Mouse (Mus musculus) spleen, adult 12 weeks (tissue): ENCODE results near the gene Nr1d2.
A peak's percentile ranks its signal among the peaks of the same experiment; 100 is the strongest.
"Not testable (repeated sequence)": the region's sequence is repeated elsewhere in the genome, so short reads cannot be mapped to it uniquely, and the experiment has no call there.

Experiments used
- DNase-seq: peaks from one replicate; pipeline ENCODE4 v3.0.0; 2022; ENCODE audit warnings: low spot score

The Nr1d2 gene

DNA sequence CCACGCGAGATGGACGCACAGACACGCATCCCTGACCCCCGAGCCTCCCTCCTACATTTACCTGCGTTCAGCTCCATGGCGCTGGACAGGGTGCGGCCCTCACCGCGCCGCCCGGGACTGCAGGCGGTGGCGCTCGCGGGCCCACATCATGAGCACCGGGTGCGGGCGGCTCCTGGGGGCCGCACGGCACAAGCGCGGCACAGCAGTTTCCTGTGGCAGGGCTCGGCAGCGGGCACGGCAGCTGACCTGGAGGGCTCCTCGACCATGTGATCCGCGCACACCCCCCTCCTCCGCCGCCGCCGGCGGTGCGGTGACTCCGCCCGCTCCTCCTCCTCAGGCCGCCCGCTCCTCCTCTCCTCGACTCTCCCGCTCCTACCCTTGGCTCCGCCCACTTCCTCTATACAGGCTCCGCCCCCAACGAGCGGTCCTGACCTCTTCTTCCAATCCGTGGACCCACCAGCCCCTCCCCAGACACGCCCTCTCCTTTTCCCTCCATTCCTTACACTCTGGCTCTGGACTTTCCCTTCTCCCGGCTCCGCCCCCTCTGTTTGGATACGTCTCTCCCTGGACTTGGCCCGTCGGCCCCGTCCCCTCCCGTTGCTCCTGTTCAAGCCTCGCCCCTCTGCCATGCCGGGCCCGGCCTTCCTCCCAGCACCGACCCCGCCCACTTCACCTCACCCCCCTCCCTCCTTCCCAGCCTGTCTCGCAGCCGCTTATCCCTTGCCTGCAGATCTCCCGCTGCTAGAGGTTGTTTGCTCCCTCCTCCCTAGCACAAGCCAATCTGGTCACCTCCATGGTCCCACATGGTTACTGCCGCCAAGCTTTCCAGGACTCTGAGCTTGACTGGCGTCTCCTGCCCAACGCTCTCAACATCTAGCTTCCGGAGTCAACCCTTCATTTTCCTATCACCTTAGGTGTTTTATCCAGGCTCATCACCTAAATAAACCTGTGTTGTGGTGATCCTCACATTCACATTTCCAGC, at the start of gene Nr1d2:
Gene Nr1d2 (minus strand): TSS at position 378 of the 982 bp plus-strand sequence.
- peak; percentile 85 for DNase-seq

DNA sequence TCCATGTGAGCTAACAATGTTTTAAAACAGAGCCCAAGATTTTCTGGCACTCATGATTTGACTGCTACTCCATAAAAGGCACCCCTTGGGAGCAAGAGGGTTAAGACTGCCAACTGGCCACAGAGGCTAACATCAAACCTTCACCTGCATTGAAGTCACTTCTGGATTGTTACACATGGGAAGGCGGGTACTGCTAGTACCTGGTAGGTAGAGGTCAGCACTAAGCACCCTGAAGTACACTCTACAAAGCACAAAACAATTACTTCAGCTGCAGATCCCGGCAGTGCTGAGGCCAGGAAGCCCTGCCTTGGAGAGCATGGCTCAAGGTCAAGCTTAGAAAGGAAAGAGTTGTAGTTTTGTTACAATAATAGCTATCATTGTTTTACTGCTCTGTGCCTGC, 48.5 kb upstream of the Nr1d2 start:
- no peak for DNase-seq

DNA sequence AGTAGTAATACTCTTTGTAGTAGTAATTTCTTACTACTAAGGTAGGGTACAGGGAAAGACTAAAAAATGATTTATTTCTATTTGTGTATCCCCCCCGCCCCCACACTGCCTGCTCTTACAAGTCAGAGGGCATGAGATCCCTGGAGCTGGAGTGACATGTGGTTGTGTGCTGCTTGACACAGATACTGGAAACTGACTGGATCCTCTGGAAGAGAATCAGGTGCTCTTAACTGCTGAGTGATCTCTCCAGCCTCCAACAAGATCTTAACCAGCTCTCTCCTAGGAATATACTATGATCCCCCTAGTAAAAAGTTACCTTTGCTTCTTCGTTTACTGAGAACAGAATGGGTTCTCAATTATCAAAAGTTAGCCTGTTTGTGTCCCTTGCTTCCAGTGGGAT, 47.5 kb upstream of the Nr1d2 start:
- DNase-seq, result no peak

DNA sequence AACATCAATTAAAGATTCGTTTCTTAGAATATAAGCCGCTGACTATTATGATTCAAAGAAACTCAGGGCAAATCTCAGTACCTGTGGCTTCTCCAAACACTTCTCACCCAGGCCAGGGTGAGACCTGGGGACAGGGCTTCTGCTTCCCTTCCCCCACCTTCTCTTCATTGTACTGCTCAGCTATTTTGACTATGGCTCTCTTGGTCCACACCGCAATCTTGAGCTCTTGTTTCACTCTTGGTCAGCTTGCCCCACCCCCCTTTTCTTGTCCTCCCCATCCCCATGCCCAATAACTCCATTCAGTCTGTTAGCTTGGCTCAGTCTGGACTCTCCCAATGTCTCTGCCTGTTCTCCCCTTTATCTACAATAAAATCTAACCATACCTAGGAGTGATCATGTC, 46.5 kb upstream of the Nr1d2 start:
- DNase-seq, result no peak

DNA sequence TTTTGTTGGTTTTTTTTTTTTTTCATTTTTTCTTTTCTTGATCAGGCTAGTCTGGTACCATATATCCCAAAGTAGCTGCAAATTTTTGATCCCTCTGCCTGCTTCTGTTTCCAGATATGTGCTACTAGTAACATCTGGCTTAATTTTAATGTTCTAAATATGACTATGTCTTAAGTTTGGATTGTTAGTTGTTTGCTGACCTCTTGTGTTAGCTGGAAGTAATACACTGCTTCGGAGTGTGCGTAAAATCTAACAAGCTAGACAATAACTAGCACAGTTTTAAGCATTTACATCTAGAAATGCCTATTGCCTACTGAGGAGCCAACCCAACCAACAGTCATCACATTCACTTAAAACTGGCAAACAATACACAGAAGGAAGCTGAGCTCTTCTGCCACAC, 45.7 kb upstream of the Nr1d2 start:
- no peak for DNase-seq

DNA sequence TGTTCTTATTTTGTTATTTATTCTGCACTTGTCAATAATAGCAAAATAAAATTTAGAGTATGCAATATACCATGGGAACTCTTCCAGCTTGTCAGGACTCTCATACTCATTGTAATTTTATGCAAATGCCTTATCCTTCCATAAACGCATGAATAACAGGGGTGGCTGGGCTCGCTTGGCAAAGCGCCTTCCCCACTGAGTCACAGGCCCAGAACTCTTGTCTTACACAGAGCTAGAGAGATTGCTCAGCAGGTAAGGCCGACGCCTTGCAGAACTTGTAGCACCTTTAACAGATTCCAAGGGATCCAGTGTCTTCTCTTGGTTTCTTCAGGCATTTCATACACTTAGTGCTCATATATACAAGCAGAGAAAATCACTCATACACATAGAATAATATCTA, 41.4 kb upstream of the Nr1d2 start:
- DNase-seq, result no peak

DNA sequence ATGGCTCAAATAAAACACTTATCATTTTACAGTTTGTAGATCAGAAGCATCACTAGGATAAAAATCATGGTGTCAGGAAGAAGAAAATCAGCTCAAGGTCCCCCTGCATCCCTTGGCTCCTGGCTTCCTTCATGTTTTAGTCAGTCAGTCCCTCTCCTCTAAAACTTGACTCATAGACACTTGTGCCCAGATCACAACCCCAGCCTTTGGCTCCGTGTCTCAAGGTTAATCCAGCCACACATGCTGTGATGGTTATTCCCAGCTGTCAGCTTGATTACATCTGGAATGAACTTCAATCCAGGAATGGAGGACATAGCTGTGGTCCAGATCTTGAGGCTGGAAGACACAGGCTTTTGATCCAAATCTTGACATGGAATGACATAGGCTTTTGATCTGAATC, 35.6 kb upstream of the Nr1d2 start:
- DNase-seq, result no peak

DNA sequence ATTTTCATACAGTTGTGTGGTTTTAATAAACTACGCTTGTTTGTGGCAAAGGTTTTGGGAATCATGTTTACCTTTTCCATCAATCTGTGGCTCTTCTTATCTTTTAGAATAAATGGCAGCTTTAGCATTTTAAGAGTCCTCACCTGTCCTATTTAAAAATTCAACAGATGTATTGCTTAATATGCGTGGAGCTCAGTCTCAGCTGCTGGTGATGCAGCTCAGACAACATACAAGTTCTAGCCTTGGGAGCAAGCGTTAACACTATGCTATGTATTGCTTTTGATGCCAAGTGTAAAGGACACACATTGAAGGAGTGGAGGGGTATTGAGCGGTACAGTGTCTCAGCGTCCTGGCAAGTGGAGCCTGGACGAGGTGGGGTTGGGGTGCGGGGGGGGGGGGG, 32.7 kb upstream of the Nr1d2 start:
- DNase-seq, result no peak

DNA sequence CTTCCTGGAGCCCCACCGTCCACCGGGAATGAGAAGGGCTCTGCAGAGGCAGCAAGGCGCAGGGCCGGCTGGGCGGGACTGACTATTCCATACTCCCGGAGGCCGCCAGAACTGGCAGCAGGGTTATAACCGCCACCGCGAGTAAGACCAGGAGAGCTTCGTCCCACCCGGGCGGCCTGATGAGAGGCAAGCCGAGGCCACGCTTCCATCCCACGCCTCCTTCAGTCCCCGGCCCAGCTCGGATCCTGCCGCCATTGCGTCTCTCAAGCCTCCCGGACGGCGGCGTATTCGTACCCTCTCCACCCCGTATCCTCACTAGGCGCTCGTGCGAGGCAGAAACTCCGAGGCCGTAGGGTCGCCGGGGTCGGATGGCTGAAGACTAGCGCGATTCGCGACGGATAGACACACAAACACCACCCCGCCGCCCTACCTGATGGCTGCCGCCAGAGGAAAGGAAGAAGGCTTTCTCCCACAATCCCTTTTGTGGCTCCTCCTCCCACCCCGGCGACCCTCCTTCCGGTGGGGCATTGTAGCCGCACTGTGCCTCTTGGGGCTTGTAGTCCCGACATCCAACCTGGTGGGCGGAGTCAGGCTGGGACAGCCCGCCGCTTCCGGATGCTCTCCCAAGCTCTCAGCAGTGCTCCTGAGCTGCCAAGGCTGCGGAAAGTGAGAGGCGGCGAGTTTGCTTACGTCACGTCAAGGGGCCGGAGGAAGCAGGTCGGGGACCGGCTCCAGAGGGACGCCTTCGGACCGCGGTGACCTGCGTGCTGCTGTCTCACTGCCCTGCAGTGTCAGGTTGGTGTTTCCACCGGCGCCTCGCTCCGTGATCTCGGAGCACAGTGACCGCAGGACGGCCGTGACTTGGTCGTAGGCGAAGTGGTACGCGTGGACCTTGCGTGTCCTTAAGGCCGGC, 31.9 kb upstream of the Nr1d2 start, which contains the start of the genes Nkiras1 and Rpl15:
Gene Nkiras1 (plus strand): TSS at position 608 of the 913 bp plus-strand sequence.
Gene Rpl15 (minus strand): TSS at position 863 of the 913 bp plus-strand sequence.
- peak; percentile 88 for DNase-seq

DNA sequence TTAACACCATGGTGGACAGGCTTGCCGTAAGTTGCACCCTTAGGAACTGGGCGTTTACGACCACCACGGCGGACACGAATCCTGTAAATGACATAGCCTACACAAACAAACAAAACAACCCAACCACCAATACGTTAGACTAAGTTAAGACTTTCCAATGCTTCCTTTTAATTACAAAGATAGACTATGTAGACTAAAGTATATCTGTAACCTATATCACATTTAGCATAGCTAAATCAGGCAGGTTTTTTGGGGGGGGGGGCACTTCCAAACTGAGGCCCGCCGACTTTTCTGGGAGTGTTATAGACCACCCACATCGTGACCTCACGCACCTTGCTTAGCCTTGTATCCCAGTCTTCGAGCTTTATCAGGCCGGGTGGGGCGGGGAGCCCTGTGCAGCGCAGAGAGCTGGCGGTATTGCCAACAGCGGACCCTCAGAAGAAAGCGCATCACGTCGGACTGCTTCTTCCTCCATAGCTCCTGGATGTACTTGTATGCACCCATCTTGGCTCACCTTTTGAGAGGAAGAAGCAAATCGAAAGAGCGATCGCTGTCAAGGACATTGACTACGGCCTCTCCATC, 31.1 kb upstream of the Nr1d2 start:
- not testable (repeated sequence) for DNase-seq

DNA sequence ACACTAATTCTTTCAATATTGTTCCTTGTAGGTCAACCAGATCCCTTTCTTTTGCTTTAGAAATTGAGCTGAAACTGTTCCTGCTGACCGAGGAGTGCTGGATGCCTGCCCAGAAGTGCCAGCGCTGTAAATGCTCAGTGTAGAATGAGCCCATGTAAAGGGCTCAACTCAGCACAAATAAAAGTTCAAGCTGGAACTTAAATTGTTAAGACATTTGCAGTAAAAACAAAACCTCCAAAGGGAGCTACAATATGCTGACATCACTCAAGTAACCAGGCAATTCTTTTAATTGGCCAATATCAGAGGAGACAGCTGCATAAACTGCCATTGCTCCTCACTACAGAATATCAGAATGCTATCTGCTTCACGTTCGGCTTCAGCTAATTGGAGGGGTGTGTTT, 24.5 kb upstream of the Nr1d2 start:
- no peak for DNase-seq

DNA sequence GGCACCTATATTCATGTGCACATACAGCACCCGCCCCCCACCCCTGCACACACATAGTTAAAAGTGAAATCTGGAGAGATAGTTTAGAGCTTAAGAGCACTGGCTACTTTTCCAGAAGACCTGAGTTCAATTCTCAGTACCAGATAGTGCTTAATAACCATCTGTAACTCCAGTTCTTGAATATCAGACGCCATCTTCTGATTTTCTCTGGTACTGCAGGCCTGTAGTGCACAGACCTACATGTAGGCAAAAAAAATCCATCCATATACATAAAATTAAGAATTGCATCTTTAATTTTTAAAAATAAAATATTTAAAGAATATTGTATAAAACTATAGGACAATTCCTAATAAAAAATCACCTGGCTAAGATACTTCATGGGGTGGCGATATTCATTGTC, 22.3 kb upstream of the Nr1d2 start:
- no peak for DNase-seq

DNA sequence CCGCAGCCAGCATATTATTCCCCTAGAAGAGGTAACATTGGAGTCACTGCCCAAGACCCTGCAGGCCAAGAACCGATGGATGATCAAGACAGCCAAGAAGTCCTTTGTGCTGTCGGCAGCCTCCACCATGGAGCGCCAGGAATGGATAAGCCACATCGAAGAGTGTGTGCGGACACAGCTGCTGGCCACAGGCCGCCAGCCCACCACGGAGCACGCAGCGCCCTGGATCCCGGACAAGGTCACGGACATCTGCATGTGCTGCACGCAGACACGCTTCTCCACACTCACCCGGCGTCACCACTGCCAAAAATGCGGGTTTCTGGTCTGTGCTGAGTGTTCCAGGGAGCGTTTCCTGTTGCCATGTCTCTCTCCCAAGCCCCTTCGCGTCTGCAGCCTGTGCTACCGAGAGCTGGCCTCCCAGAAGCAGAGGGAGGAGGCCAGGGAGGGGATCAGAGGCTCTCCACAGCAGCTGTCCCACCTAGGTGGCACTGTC, 3.8 kb upstream of the Nr1d2 start:
- no peak for DNase-seq

DNA sequence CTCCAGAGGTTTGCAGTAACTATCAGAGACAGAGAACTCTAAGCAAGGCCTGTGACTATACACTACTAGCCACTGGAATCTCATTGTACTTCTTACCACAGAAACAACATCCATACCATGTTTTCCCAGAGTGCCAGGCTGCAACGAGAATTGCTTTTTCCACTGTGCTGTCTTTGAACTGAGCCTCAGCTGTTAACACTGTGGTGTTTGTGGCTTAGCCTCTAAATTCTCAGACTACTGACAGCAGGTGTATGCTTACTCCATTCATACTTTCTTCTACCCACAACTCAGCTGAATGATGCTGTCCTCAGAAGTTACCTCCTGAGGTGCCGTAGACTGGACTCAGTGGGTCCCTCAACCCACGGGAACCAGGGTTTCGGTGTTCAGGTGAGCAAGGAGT, 2.9 kb upstream of the Nr1d2 start:
- DNase-seq, result no peak

DNA sequence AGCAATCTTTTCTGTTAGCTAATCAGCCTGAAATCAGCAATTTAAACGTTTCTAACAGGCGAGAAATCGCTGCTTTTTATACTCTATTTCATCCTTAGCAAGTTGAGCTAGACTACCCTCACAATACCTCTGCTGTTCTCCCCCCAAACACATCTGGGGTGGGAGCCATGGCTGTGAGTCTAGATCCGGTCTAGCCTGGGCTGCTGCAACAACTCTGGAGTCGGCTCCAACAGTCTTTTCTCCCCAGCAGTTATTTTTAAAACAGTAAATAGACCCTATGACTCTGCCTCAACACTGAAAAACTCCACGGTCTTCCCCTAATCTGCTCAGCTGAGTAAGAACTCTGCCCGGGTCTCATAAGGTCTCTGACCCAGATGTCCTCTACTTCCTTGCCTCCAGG, 1.2 kb upstream of the Nr1d2 start:
- DNase-seq, result no peak

DNA sequence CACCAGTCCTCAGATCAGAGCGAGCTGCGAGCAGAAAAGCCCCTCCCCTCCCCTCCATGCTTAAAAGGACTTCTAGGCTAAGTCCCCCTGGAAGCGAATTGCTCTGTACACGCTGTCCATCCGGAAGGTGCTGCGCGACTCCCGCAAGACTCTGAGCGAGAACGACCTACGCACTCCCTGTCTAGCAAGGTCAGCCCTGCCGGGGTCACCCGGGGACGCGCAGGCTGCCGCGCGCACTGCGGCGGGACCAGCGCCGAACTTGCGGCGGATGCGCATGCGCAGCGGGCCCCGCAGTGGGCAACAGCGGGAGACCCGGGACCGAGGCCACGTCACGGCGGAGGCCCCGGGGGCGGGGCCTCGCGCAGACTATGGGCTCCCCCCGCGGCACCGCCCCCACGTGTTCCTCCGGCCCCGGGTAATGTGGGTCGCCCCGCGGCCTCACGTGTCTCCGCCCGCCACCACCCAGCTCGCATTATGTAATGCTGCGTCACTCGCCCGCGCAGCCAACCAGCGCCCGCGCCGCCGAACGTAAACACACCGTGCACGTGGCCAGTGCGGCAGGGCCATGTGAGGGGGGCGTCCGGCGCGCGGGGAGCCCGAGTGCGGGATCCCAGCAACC, 687 bp downstream of the Nr1d2 start:
- DNase-seq, result peak; percentile 88

DNA sequence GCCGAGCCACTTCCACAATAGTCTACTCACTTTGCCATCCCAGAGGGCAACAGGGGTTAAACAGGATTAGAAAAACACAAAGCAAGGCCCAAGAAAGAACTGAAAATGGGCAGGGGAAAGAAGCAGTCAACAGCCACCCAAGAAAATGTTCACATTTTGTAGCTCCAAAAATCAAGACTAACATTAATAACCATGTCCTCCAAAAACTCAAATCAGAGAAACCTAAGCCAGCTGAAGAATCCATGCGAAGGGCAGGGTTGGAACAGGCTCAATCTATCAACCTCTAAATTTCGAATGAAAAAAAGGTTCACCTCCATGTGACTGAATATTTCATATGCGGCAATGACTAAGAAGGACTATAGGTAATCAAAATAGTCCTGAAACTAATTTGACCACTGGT, 1.5 kb downstream of the Nr1d2 start:
- no peak for DNase-seq

DNA sequence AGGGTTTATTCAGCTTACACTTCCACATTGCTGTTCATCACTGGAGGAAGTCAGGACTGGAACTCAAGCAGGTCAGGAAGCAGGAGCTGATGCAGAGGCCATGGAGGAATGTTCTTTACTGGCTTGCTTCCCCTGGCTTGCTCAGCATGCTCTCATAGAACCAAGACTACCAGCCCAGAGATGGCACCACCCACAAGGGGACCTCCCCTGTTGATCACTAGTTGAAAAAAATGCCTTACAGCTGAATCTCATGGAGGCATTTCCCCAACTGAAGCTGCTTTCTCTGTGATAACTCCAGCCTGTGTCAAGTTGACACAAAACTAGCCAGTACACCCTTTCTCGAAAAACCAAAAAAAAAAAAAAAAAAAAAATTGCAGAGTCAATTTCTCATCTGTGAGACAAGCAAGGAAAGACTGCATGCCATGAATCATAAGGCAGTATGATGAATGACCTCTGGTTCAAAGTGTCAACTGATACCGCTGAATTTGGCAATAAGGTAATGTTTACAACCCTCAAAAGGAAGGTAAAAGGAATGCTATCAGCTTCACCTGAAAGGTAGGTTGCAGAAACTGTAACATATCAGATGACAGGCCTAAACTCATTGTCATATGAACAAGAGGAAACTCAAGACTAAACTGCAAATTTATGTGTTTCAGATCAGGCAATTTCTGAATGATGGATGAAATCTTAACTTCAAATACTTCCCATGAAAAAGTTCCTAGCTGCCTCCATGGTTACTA, 2.3 kb downstream of the Nr1d2 start:
- DNase-seq, result not testable (repeated sequence)

DNA sequence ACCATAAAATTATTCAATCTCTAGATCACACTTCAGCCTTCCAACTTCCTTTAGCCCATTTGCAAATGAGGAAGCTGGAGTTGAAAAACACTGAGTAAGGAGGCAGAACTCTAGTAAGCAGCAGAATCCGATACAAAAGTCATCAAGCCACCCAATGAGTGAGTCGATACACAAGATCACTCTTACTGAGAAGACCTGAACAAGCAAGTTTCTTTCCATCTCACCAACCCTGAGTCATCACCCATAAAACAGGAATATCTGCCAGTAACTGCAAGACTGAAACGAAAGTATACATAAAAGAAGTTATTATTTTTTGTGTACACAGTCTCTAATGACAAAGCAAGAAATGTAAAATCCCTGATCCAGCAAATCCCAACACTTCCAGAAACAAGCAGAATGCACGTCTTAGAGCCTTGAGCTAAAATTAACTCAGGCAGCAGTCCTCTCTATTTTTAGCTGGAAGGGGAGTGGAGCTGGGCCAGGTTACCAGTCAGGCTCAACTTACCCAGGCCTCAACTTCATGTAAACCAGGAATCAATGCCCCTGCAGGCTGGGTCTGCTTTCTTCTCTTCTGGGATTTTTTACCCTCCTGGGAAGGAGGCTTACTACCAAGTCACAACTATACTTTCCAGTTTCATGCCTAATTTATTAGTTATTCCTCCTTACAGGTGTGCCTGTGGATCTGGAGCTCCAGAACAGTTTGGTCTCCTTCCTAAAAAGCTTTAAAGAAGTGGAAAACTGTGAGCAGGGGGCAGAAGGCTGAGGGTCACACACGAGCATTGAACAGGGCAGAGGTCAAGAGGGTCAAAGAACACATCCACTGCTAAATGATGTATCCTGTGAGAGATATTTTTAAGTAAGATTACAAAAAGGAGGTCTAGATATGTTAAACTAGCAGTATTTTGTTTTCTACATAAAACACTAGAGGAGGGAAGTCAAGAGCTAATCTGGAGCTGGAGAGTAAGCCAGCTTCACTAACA, 4.7 kb downstream of the Nr1d2 start:
- DNase-seq, result no peak

DNA sequence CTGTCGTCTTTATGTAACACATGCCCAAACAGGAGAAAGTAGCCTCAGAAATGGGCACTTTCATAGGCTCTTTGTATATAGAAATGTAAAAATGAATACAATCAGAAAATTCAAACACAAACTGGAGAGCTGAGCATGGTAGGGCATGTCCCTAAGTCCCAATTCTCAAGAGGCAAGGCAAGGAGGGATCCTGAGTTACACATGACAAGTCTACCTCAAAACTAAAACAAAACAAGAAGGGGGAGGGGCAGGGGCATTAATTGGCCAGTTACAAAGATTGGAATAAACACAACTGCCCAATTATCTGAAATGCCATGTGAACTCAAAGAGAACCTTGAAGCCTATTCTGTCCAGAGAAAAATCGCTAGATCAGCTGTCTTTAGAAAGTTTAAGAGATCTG, 5.9 kb downstream of the Nr1d2 start:
- DNase-seq, result no peak
